Mouse (Mus musculus) small intestine, adult 2 months (tissue): ENCODE results near the gene Sec62.

Experiments
- CTCF ChIP-seq: fragments of 200-500 bp; IDR thresholded peaks from 2 replicates; pipeline ENCODE4 v1.5.1; 2012; ENCODE audit warnings: low read depth, mild to moderate bottlenecking, control low read depth, inconsistent platforms, low read length, moderate library complexity, mixed read lengths; ENCODE audit not compliant: insufficient replicate concordance, insufficient read length; ENCODE audit errors: extremely low read depth
- POLR2A ChIP-seq: fragments of 200-500 bp; IDR thresholded peaks from 2 replicates; pipeline ENCODE4 v1.6.1; 2012; ENCODE audit warnings: low read depth, mild to moderate bottlenecking, control low read depth, inconsistent platforms, low read length, moderate library complexity

- TF ChIP-seq CTCF (no peak), POLR2A (no peak)
These were observed 46.7 kb upstream of the Sec62 start, which contains the start of gene Samd7 for GRCm38 (mm10) chr3:30746006-30746405.
